Mouse (Mus musculus) stomach, embryonic 16.5 days (tissue): Measurements from ENCODE around the gene Acad11. TPM values are rescaled to one million over a fixed set of nuclear protein-coding genes. Genes with fewer than 3 reads are reported as not detected.

Experiments
- ATAC-seq: fragments of 200-750 bp; cut with Nextera tagmentation; 2 replicates; pipeline ENCODE4 v1.8.0; 2017; ENCODE audit warnings: moderate number of reproducible peaks, moderate TSS enrichment; ENCODE audit not compliant: insufficient read depth, low FRiP score
- H3K27ac ChIP-seq: fragments of 300-500 bp; sonication (generic); 2 replicates; pipeline ENCODE4 v1.5.1; 2014; ENCODE audit warnings: low read length
- H3K27me3 ChIP-seq: fragments of 300-500 bp; sonication (generic); 2 replicates; pipeline ENCODE4 v1.6.1; 2014; ENCODE audit warnings: low read length, control low read depth, mixed read lengths; ENCODE audit not compliant: control insufficient read depth, insufficient read depth
- H3K36me3 ChIP-seq: fragments of 300-500 bp; sonication (generic); 2 replicates; pipeline ENCODE4 v1.6.1; 2014; ENCODE audit warnings: low read length; ENCODE audit not compliant: control insufficient read depth, insufficient read depth
- H3K4me1 ChIP-seq: fragments of 300-500 bp; sonication (generic); 2 replicates; pipeline ENCODE4 v1.6.1; 2014; ENCODE audit warnings: low read length, control low read depth, mixed read lengths; ENCODE audit not compliant: control insufficient read depth, insufficient read depth
- H3K4me2 ChIP-seq: fragments of 300-500 bp; sonication (generic); 2 replicates; pipeline ENCODE4 v1.6.1; 2014; ENCODE audit warnings: low read depth, low read length, mixed read lengths
- H3K4me3 ChIP-seq: fragments of 300-500 bp; sonication (generic); replicated peaks from 2 replicates; pipeline ENCODE4 v1.5.1; 2014; ENCODE audit warnings: mild to moderate bottlenecking, low read length
- H3K9ac ChIP-seq: fragments of 300-500 bp; sonication (generic); 2 replicates; pipeline ENCODE4 v1.6.1; 2014; ENCODE audit warnings: low read length
- H3K9me3 ChIP-seq: fragments of 300-500 bp; sonication (generic); replicated peaks from 2 replicates; pipeline ENCODE4 v1.6.1; 2016; ENCODE audit warnings: low read length, control low read depth; ENCODE audit not compliant: control insufficient read depth
- WGBS: fragments of 180-500 bp; shearing (Covaris S2); extraction: QIAGEN DNeasy Blood & Tissue Kit; methylation state at CpG from one replicate; pipeline ENCODE4 v1.1.7; 2014; 5-methylcytosine and 5-hydroxymethylcytosine counted together
- polyA plus RNA-seq: library from polyadenylated mRNA; unstranded; fragments of >200 nt; fragmentation: Nextera tagmentation; extraction: Ambion mirVana; gene quantifications from 2 replicates; pipeline ENCODE4 v1.2.1, GENCODE M21; 2015

Acad11 gene
- polyA plus RNA-seq, 1 experiment from 2014 or later = 17.5 TPM

DNA sequence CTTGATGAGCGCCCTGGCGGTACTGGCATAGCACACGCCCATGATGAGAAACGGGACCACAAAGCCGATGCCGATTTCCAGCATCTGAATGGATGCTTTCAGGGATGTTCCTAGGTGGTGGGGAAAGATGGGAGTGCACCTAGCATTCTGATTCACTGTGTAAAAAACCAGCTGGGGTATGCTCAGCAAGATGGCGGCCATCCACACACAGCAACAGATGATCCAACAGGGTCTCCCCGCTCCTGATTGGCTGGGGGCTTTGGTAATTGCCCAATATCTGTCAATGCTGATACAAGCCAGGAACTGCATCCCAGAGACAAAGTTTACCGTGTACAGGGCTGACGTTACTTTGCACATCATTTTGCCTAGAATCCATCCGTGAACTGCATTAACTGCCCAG lies 35.9 kb downstream of the Acad11 start:
- H3K4me1 ChIP-seq = no peaks in the 10 kb centered on the region; the same call in 1 of the 2 replicates
- 85% methylated on average over 11 of the region's 11 CpGs for WGBS
- no peaks in the 10 kb centered on the region for H3K36me3 ChIP-seq
- no peaks in the 10 kb centered on the region for H3K27me3 ChIP-seq
- no peak for ATAC-seq
- no peak overlapping the region for H3K27ac ChIP-seq
- no peaks in the 10 kb centered on the region for H3K9me3 ChIP-seq
- H3K4me2 ChIP-seq = no peak overlapping the region
- no peak overlapping the region for H3K4me3 ChIP-seq
- no peak overlapping the region for H3K9ac ChIP-seq

DNA sequence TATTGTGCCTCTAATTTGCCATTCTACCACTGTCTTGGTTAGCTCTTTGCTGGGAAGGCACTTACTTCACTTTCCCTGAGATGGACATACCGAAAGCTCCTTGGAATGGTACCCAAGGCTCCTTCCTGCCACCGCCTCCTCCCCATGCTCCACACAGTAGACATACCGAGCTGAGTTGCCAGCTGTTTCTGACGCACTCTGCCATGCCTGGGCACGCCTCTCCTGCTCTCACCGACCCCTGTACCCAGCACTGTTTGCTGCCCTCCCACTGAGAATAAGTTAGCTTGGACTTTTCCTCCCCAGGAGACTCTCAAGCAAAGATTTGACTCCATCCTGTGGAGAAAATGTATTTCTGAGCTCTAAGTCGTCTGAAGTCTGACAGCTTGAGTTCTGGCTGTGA lies 37.6 kb downstream of the Acad11 start:
- 56% methylated on average over 7 of the region's 7 CpGs for WGBS
- ATAC-seq = no peak
- H3K27me3 ChIP-seq = no peaks in the 10 kb centered on the region
- no peaks in the 10 kb centered on the region; the same call in 1 of the 2 replicates for H3K4me1 ChIP-seq
- H3K9me3 ChIP-seq = no peaks in the 10 kb centered on the region
- no peak overlapping the region for H3K27ac ChIP-seq
- H3K4me3 ChIP-seq = no peak overlapping the region
- no peaks in the 10 kb centered on the region for H3K36me3 ChIP-seq
- no peak overlapping the region for H3K4me2 ChIP-seq
- H3K9ac ChIP-seq = no peak overlapping the region

DNA sequence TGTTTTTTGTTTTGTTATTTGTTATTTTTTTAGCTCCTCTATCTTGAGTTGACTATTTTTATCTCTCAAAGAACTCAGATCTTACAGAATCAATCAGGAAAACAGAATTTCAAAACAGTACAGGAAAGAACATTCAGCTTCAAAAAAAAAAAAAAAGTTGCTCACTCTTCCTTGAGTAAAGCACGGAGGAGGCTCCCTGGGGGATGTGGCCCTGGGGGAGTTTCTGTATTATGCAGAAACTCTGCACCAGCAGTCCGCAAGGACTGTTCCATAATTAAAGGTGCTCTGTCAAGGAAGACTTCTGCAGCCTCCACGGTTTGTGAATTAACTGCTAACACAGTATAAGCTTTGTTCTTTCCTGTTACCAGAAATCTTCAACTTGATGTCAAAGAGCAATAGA lies 38.3 kb downstream of the Acad11 start:
- H3K4me1 ChIP-seq = no peaks in the 10 kb centered on the region; the same call in 1 of the 2 replicates
- no peak overlapping the region for H3K4me2 ChIP-seq
- WGBS = 40% methylated on average over 3 of the region's 3 CpGs
- H3K4me3 ChIP-seq = no peak overlapping the region
- no peaks in the 10 kb centered on the region for H3K9me3 ChIP-seq
- H3K27me3 ChIP-seq = no peaks in the 10 kb centered on the region
- no peak overlapping the region for H3K9ac ChIP-seq
- H3K36me3 ChIP-seq = no peaks in the 10 kb centered on the region
- H3K27ac ChIP-seq = 0 out of 2 replicates have a peak overlapping the region, but pooled peaks have one; percentile 4
- ATAC-seq = no peak

DNA sequence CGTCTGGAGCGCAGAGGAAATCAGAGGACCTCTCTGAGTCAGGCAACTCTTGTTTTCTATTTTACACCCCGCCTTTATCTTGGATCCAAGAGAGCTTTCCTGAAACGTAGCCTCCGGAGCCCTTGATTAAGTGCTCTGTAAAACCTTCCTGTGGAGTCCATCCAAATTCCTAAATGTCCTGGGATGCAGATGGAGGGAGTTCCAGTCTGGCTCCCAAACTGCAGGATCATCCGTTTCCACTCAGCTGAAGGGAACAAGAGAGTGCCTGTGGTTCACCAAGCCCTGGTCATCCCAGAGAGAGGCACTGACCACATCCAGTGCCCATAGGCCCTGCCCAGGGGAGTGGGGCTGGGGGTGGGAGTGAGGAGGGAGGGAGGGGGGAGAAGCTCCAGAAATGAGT lies 39.1 kb downstream of the Acad11 start:
- Histone ChIP-seq H3K4me3 (no peak overlapping the region), H3K9me3 (no peaks in the 10 kb centered on the region), H3K9ac (no peak overlapping the region), H3K27ac (no peak overlapping the region), H3K27me3 (no peaks in the 10 kb centered on the region), H3K4me2 (no peak overlapping the region), H3K36me3 (no peaks in the 10 kb centered on the region), H3K4me1 (no peaks in the 10 kb centered on the region; the same call in 1 of the 2 replicates)
- 42% methylated on average over 6 of the region's 6 CpGs for whole genome bisulfite sequencing
- peak; percentile 56; the same call in 1 of the 2 replicates for ATAC-seq

DNA sequence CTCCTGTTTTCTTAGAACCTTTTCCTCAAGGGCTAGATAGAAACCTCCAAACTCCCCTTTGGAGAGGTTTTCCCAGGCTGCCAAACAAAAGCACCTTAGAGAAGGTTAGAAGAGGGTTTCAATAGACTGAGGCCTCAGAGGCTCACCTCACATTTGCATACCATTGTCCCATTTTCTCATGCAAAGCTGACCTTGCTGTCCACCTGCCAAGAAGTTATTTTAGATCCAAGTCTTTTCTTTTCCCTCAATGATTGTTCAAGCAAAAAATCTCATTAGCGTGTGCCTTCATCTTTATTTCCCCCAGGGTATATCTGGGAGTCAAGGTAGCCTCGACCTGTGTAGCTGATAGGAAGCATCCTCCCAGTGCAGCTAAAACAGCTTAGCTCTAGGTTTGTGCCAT lies 39.7 kb downstream of the Acad11 start:
- WGBS = 59% methylated on average over 2 of the region's 2 CpGs
- Histone ChIP-seq H3K4me3 (no peak overlapping the region), H3K27ac (no peak overlapping the region), H3K4me1 (no peaks in the 10 kb centered on the region; the same call in 1 of the 2 replicates), H3K4me2 (no peak overlapping the region), H3K9ac (no peak overlapping the region), H3K36me3 (no peaks in the 10 kb centered on the region), H3K27me3 (no peaks in the 10 kb centered on the region), H3K9me3 (no peaks in the 10 kb centered on the region)
- no peak for ATAC-seq

DNA sequence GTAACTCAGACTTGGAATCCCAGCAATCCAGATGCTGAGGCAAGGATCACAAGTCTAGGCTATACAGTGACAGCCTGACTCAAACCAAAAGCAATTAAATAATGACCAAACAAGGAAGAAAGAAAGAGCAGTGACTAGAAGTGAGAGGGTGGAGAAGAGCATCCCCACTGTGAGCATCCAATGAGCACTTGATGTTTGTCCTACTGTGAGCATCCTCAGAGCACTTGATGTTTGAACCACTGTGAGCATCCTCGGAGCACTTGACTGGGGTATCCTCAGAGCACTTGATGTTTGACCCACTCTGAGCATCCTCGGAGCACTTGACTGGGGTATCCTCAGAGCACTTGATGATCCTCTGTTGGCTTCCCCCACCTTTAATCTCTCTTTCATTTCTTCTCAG lies 41.8 kb downstream of the Acad11 start:
- ATAC-seq = no peak
- H3K4me1 ChIP-seq = no peaks in the 10 kb centered on the region; the same call in 1 of the 2 replicates
- no peaks in the 10 kb centered on the region for H3K36me3 ChIP-seq
- no peak overlapping the region for H3K27ac ChIP-seq
- 74% methylated on average over 2 of the region's 2 CpGs for WGBS
- no peak overlapping the region for H3K4me2 ChIP-seq
- H3K27me3 ChIP-seq = no peaks in the 10 kb centered on the region
- H3K9me3 ChIP-seq = no peaks in the 10 kb centered on the region
- no peak overlapping the region for H3K4me3 ChIP-seq
- no peak overlapping the region for H3K9ac ChIP-seq

DNA sequence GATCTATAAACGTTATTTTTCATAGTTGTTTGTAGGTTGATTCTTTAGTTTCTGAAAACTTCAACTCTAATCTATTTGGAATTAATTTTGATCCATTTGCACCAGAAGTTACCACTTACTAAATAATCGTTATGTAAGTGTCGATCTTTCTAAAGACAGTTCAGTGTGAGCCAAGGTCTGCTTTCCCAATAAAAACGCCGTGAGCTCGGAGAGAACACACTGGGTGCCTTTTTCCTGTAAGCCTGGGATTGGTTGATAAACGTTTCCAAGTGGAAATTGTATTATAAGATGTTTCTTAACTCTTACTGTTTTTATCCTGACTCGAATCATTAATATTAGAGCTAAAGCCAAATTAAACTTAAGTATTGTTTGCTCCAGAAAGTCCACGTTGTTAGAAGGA lies 43.8 kb downstream of the Acad11 start:
- no peak overlapping the region for H3K4me2 ChIP-seq
- WGBS = 71% methylated on average over 9 of the region's 9 CpGs

DNA sequence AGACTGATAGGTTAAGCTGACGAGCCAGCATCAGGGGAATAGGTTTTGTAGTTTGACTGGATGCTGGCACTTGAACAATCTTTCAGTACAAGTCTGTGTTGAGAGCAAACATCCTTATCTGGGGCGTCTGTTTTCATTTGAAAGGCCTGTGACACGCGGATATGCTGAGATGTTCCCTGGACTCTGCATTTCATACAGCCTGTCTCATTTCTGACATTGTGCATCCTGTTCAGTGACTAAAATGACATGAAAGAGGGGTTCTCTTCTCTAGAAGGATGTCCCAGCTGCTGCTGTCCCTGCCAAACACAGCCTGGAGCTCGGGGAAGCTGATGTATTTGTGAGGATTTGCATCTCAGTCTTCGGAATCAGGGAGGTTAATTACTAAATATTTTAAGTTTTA lies 44.3 kb downstream of the Acad11 start:
- Histone ChIP-seq H3K9ac (no peak overlapping the region), H3K27ac (no peak overlapping the region), H3K4me1 (no peaks in the 10 kb centered on the region), H3K27me3 (no peaks in the 10 kb centered on the region), H3K36me3 (no peaks in the 10 kb centered on the region), H3K4me3 (no peak overlapping the region), H3K9me3 (no peaks in the 10 kb centered on the region; the same call in 1 of the 2 replicates), H3K4me2 (no peak overlapping the region)
- no peak for ATAC-seq
- WGBS = 40% methylated on average over 6 of the region's 6 CpGs

More for the DNA sequence above, 43.8 kb downstream of the Acad11 start:
- H3K27ac ChIP-seq = no peak overlapping the region
- no peaks in the 10 kb centered on the region for H3K27me3 ChIP-seq
- no peak for ATAC-seq
- no peaks in the 10 kb centered on the region for H3K4me1 ChIP-seq
- H3K9me3 ChIP-seq = no peaks in the 10 kb centered on the region; the same call in 1 of the 2 replicates
- H3K4me3 ChIP-seq = no peak overlapping the region
- H3K36me3 ChIP-seq = no peaks in the 10 kb centered on the region
- no peak overlapping the region for H3K9ac ChIP-seq

DNA sequence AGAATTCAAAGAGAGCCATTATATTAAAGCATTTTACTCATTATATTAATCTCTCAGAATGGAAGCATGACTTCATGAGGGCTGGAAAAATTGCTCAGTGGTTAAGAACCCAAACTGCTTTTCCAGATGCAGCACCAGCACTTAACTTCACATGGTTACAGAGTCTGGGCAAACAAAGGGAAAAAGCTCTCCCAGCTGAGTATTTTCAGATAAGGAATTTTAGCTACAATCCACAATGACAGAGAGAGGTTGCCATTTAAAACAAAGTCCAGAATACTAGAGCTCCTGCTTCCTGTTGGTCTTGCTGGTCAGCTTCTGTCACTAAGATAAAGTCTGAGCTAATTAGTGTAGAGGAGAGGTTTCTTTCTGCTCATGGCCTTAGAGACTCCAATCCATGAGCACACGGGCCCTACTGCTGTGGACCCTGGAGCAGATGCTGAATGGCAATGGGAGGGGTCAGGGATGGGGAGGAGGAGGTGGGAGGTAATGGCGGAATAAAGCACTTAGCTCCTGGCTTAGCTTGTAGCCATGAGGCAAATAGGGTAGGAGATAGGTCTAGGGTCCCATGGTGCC lies 45.5 kb downstream of the Acad11 start:
- 67% methylated on average over 2 of the region's 2 CpGs for WGBS
- Histone ChIP-seq H3K4me1 (no peaks in the 10 kb centered on the region), H3K9me3 (no peaks in the 10 kb centered on the region; the same call in 1 of the 2 replicates), H3K27ac (no peak overlapping the region), H3K4me3 (no peak overlapping the region), H3K36me3 (no peaks in the 10 kb centered on the region), H3K4me2 (no peak overlapping the region), H3K27me3 (no peaks in the 10 kb centered on the region), H3K9ac (no peak overlapping the region)
- ATAC-seq = no peak
